Mouse (Mus musculus) hindbrain, embryonic 11.5 days (tissue): Measurements from ENCODE around the gene Csnk1d. TPM values are rescaled to one million over a fixed set of nuclear protein-coding genes. Genes with fewer than 3 reads are reported as not detected.

Experiments
- ATAC-seq: fragments of 200-750 bp; cut with Nextera tagmentation; 2 replicates; pipeline ENCODE4 v1.8.0; 2017; ENCODE audit warnings: mild to moderate bottlenecking, moderate TSS enrichment, moderate library complexity; ENCODE audit not compliant: low FRiP score
- DNase-seq: peaks from one replicate; pipeline ENCODE4 v3.0.0-alpha.2; 2015; ENCODE audit warnings: low spot score
- H3K27ac ChIP-seq: fragments of 300-500 bp; sonication (generic); 2 replicates; pipeline ENCODE4 v1.5.1; 2014; ENCODE audit warnings: mild to moderate bottlenecking, low read depth, low read length
- H3K27me3 ChIP-seq: fragments of 300-500 bp; sonication (generic); 2 replicates; pipeline ENCODE4 v1.6.1; 2014; ENCODE audit warnings: mild to moderate bottlenecking, low read length, moderate library complexity, mixed read lengths; ENCODE audit not compliant: control insufficient read depth, insufficient read depth
- H3K36me3 ChIP-seq: fragments of 300-500 bp; sonication (generic); 2 replicates; pipeline ENCODE4 v1.6.1; 2014; ENCODE audit warnings: mild to moderate bottlenecking, low read length, moderate library complexity, mixed read lengths; ENCODE audit not compliant: control insufficient read depth, insufficient read depth
- H3K4me1 ChIP-seq: fragments of 300-500 bp; sonication (generic); replicated peaks from 2 replicates; pipeline ENCODE4 v1.6.1; 2014; ENCODE audit warnings: low read length, mixed read lengths; ENCODE audit not compliant: control insufficient read depth, insufficient read depth
- H3K4me2 ChIP-seq: fragments of 300-500 bp; sonication (generic); replicated peaks from 2 replicates; pipeline ENCODE4 v1.6.1; 2014; ENCODE audit warnings: mild to moderate bottlenecking, low read depth, low read length
- H3K4me3 ChIP-seq: fragments of 300-500 bp; sonication (generic); 2 replicates; pipeline ENCODE4 v1.5.1; 2014; ENCODE audit warnings: low read depth, low read length
- H3K9ac ChIP-seq: fragments of 300-500 bp; sonication (generic); 2 replicates; pipeline ENCODE4 v1.6.1; 2014; ENCODE audit warnings: low read depth, low read length
- H3K9me3 ChIP-seq: fragments of 300-500 bp; sonication (generic); 2 replicates; pipeline ENCODE4 v1.6.1; 2016; ENCODE audit warnings: low read length; ENCODE audit not compliant: control insufficient read depth
- WGBS: fragments of 180-500 bp; shearing (Covaris S2); extraction: QIAGEN DNeasy Blood & Tissue Kit; methylation state at CpG from one replicate; pipeline ENCODE4 v1.1.7; 2014; 5-methylcytosine and 5-hydroxymethylcytosine counted together
- polyA plus RNA-seq: library from polyadenylated mRNA; unstranded; fragments of >200 nt; fragmentation: Nextera tagmentation; extraction: Ambion mirVana; gene quantifications from 2 replicates; pipeline ENCODE4 v1.2.1, GENCODE M21; 2014

Gene Csnk1d
- polyA plus RNA-seq, 1 experiment from 2014 or later, result 58.4 TPM

- Histone ChIP-seq H3K9ac (peak overlapping the region; percentile 54; the same call in 1 of the 2 replicates), H3K27ac (0 out of 2 replicates have a peak overlapping the region, but pooled peaks have one; percentile 5)
- ATAC-seq, result no peak
Observed at GRCm38 (mm10) chr11:120951731-120952730, 39.1 kb downstream of the Csnk1d start.

GRCm38 (mm10) chr11:120951237-120951636, 39.9 kb downstream of the Csnk1d start:
- peak overlapping the region; percentile 56 for H3K27ac ChIP-seq
- H3K4me2 ChIP-seq, result peak overlapping the region; percentile 52
- DNase-seq (no peak), ATAC-seq (peak; percentile 41; the same call in 1 of the 2 replicates)
- peaks cover 4% of the 10 kb centered on the region; the same call in 1 of the 2 replicates for H3K27me3 ChIP-seq
- H3K4me3 ChIP-seq, result peak overlapping the region; percentile 47
- H3K9me3 ChIP-seq, result no peaks in the 10 kb centered on the region
- peak overlapping the region; percentile 54 for H3K9ac ChIP-seq
- H3K36me3 ChIP-seq, result peaks cover 2% of the 10 kb centered on the region; the same call in 1 of the 2 replicates
- H3K4me1 ChIP-seq, result peaks cover 13% of the 10 kb centered on the region
- WGBS, result 28% methylated on average over 8 of the region's 8 CpGs

More at GRCm38 (mm10) chr11:120951731-120952730, 39.1 kb downstream of the Csnk1d start:
- Histone ChIP-seq H3K4me3 (no peak overlapping the region; the same call in 1 of the 2 replicates), H3K4me2 (peak overlapping the region; percentile 52), H3K36me3 (peaks cover 5% of the 10 kb centered on the region; the same call in 1 of the 2 replicates), H3K9me3 (no peaks in the 10 kb centered on the region), H3K27me3 (peaks cover 4% of the 10 kb centered on the region; the same call in 1 of the 2 replicates), H3K4me1 (peaks cover 13% of the 10 kb centered on the region)
- peak; percentile 30 for DNase-seq
- 79% methylated on average over 9 of the region's 9 CpGs for WGBS

DNA sequence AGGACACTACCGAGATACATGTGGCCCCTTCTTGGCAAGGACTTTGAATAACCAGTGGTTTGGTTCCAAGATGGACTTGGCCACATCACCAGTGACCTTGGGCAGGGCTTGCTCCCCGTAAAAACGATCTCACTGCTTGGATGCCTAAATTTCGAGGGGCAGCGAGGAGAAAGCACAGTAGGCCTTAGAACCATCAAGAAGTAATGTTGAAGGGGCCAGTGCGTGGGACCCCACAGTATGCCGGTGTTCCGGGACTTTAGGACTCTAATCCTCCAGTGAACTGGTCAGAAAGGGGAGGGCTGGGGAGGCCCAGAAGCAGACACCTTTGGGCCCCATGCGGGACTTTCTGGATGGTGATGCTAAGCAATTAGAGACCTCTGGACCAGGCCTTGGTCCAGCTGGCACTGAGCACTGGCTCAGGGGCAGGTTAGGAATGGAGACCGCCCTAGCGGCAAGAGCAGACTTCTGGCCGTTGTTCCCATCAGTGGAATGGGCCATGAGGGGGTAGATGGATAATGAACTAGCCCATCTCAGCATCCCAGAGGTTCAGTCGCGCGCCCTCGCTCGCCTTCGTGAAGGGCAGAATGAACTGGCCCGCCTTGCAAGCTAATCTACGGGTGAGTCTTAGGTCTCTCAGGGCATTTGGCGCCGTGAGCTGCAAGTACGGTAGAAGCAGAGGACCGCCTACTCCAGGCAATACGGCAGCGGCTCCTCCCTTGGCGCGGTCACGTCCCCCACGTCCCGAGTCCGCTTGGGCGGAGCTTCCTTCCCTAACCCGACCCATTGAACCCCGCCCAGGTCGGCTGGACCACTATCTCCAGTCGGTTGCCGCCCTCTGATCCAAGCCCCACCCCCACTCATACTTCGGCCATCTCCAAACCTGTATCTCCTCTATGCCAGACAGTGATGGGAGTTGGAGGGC, 40.6 kb downstream of the Csnk1d start:
- DNase-seq (peak; percentile 95), ATAC-seq (peak; percentile 82)
- H3K4me3 ChIP-seq, result peak overlapping the region; percentile 47
- H3K36me3 ChIP-seq, result peaks cover 2% of the 10 kb centered on the region; the same call in 1 of the 2 replicates
- H3K9me3 ChIP-seq, result no peaks in the 10 kb centered on the region
- H3K27me3 ChIP-seq, result peaks cover 4% of the 10 kb centered on the region; the same call in 1 of the 2 replicates
- peak overlapping the region; percentile 56 for H3K27ac ChIP-seq
- H3K4me2 ChIP-seq, result peak overlapping the region; percentile 52
- H3K9ac ChIP-seq, result peak overlapping the region; percentile 54
- peaks cover 13% of the 10 kb centered on the region for H3K4me1 ChIP-seq
- 1% methylated on average over 39 of the region's 39 CpGs for WGBS

DNA sequence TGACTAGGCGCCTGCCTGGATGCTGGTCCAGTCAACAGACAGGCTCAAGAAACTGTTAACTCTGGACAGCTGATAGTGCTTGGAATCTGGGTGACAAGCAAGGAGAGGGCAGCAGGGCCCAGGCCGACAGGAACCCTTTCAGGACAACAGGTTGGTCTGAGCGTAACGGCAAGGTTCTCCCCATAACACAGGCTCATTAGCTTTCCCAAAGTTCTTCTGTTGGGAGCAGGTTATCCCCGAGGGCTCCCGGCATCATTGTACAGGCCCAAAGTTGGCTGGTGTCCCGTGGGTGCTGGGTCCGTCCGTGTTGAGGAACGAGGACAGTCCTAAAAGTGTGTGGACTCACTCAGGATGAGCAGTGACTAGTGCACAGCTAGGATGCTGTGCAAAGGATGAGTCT, 41.3 kb downstream of the Csnk1d start:
- DNase-seq (peak; percentile 40), ATAC-seq (no peak)
- Histone ChIP-seq H3K4me1 (peaks cover 13% of the 10 kb centered on the region), H3K4me3 (peak overlapping the region; percentile 47), H3K4me2 (peak overlapping the region; percentile 52), H3K36me3 (no peaks in the 10 kb centered on the region), H3K27me3 (peaks cover 4% of the 10 kb centered on the region; the same call in 1 of the 2 replicates), H3K27ac (no peak overlapping the region), H3K9ac (peak overlapping the region; percentile 3; the same call in 1 of the 2 replicates), H3K9me3 (no peaks in the 10 kb centered on the region)
- 7% methylated on average over 10 of the region's 10 CpGs for WGBS

DNA sequence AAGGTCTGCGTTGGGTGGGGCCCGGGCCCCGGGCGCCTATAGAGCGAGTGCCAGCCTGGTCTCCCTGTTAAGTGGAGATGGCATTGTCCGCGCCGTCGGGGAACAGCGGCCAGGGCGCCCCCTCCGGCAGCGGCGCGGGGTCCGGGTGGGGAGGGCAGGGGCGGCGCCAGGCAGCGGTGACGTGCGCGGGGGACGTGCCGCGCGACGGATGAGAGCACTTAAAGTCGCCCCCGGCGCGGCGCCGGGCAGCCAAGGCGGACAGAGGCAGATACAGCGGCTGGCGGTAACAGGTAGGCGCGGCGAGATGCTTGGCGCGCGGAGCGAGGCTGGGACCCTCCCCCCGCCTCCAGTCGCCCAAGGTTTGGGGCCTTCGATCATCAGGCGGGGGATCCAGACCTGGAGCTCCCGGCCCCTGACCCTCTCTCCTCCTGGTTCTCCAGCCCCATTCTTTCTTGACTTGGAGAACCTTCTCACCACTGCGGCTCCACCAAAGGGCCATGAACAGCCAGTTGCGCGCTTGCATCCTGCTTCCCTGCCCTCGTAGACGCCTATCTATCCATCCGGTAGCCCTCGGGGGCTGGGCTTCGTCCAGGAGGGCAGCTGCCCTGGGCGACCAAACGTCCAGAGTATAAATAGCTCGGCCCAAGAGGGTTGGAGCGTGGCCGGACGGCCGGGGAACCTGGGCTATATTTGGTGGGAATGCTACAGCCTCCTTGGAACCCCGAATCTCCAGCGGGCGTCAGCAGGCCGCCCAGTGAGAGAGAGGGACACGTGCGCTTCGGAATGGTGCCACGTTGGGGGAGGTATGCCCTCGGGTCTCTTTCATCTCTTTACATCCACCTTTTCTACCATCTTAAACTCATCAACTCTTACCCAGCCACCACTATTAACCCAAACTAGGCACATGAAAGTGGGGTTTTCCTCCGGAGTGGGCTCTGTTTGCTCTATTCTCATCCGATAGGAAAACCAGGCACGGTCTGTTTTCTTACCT, 42.0 kb downstream of the Csnk1d start:
- Histone ChIP-seq H3K4me3 (peak overlapping the region; percentile 47), H3K9me3 (no peaks in the 10 kb centered on the region), H3K27me3 (peaks cover 4% of the 10 kb centered on the region; the same call in 1 of the 2 replicates), H3K36me3 (no peaks in the 10 kb centered on the region), H3K9ac (peak overlapping the region; percentile 61), H3K27ac (no peak overlapping the region), H3K4me2 (peak overlapping the region; percentile 52), H3K4me1 (peaks cover 13% of the 10 kb centered on the region)
- ATAC-seq (peak; percentile 12; the same call in 1 of the 2 replicates), DNase-seq (peak; percentile 76)
- 1% methylated on average over 64 of the region's 75 CpGs for WGBS

- Histone ChIP-seq H3K9me3 (no peaks in the 10 kb centered on the region), H3K4me1 (peaks cover 13% of the 10 kb centered on the region), H3K27me3 (peaks cover 4% of the 10 kb centered on the region; the same call in 1 of the 2 replicates), H3K4me2 (peak within 1 kb of the TSS; percentile 52), H3K36me3 (no peaks in the 10 kb centered on the region), H3K27ac (no peak within 1 kb of the TSS), H3K9ac (peak within 1 kb of the TSS; percentile 61), H3K4me3 (peak within 1 kb of the TSS; percentile 47)
- ATAC-seq, result no peak
- 36% methylated on average over 12 of the region's 12 CpGs for WGBS
- no peak for DNase-seq
Observed at GRCm38 (mm10) chr11:120948328-120948727, 42.8 kb downstream of the Csnk1d start, which contains the start of gene Slc16a3. TSS of gene Slc16a3 (plus strand) at chr11:120948480.

- ATAC-seq (no peak), DNase-seq (no peak)
- WGBS, result 96% methylated on average over 5 of the region's 5 CpGs
- Histone ChIP-seq H3K9me3 (no peaks in the 10 kb centered on the region), H3K27ac (no peak overlapping the region), H3K4me1 (peaks cover 6% of the 10 kb centered on the region), H3K27me3 (peaks cover 4% of the 10 kb centered on the region; the same call in 1 of the 2 replicates), H3K9ac (no peak overlapping the region), H3K4me2 (no peak overlapping the region), H3K36me3 (no peaks in the 10 kb centered on the region), H3K4me3 (no peak overlapping the region)
Observed at GRCm38 (mm10) chr11:120945926-120946325, 45.2 kb downstream of the Csnk1d start.
